Mouse (Mus musculus): ENCODE data around the gene Trim3. TPM values are rescaled to one million over a fixed set of nuclear protein-coding genes. Genes with fewer than 3 reads are reported as not detected.

Trim3 gene
- polyA plus RNA-seq, 1 experiment from 2014 or later: 14.5 TPM

GRCm38 (mm10) chr7:105602860-105603623 lies 30.3 kb downstream of the Trim3 start:
- H3K4me2 ChIP-seq (replicated peaks; ENCODE audit: low read depth): no peak overlapping the region
- TF ChIP-seq CTCF (IDR thresholded peaks at IDR 0.05; ENCODE audit: low read depth) (peak; percentile 86), EP300 (optimal IDR thresholded peaks at IDR 0.05) (no peak)
- H3K9ac ChIP-seq (ENCODE audit: low read length): no peak overlapping the region
- H3K27me3 ChIP-seq (ENCODE audit: control insufficient read depth, insufficient read depth, low read length): no peaks in the 10 kb centered on the region
- H3K9me3 ChIP-seq (ENCODE audit: control insufficient read depth, low read length): no peaks in the 10 kb centered on the region
- H3K4me1 ChIP-seq (replicated peaks; ENCODE audit: control insufficient read depth, insufficient read depth): no peaks in the 10 kb centered on the region
- 33% methylated on average over 9 of the region's 9 CpGs for WGBS
- no peak overlapping the region for H3K27ac ChIP-seq (replicated peaks)
- H3K4me3 ChIP-seq (ENCODE audit: low read depth, low read length): no peak overlapping the region
- DNase-seq (ENCODE audit: low spot score) (peak; percentile 68), ATAC-seq (ENCODE audit: low FRiP score, low TSS enrichment) (peak; percentile 77)
- no peaks in the 10 kb centered on the region for H3K36me3 ChIP-seq (ENCODE audit: control insufficient read depth, insufficient read depth, low read length)

- Histone ChIP-seq H3K4me2 (replicated peaks; ENCODE audit: low read depth) (no peak overlapping the region), H3K4me3 (ENCODE audit: low read depth, low read length) (no peak overlapping the region), H3K4me1 (replicated peaks; ENCODE audit: control insufficient read depth, insufficient read depth) (no peaks in the 10 kb centered on the region), H3K27ac (replicated peaks) (no peak overlapping the region), H3K36me3 (ENCODE audit: control insufficient read depth, insufficient read depth, low read length) (no peaks in the 10 kb centered on the region), H3K9ac (ENCODE audit: low read length) (no peak overlapping the region), H3K27me3 (ENCODE audit: control insufficient read depth, insufficient read depth, low read length) (no peaks in the 10 kb centered on the region), H3K9me3 (ENCODE audit: control insufficient read depth, low read length) (no peaks in the 10 kb centered on the region)
- no peak for DNase-seq (ENCODE audit: low spot score)
- TF ChIP-seq EP300 (optimal IDR thresholded peaks at IDR 0.05) (no peak), CTCF (IDR thresholded peaks at IDR 0.05; ENCODE audit: low read depth) (no peak)
- 34% methylated on average over 7 of the region's 7 CpGs for WGBS
- no peak for ATAC-seq (ENCODE audit: low FRiP score, low TSS enrichment)
Measured at GRCm38 (mm10) chr7:105590097-105590496, 43.3 kb downstream of the Trim3 start.

GRCm38 (mm10) chr7:105588325-105588912 lies 45.0 kb downstream of the Trim3 start:
- no peak overlapping the region for H3K27ac ChIP-seq (replicated peaks)
- no peaks in the 10 kb centered on the region for H3K4me1 ChIP-seq (replicated peaks; ENCODE audit: control insufficient read depth, insufficient read depth)
- WGBS: 49% methylated on average over 9 of the region's 9 CpGs
- no peak for ATAC-seq (ENCODE audit: low FRiP score, low TSS enrichment)
- TF ChIP-seq EP300 (optimal IDR thresholded peaks at IDR 0.05): no peak
- no peak for TF ChIP-seq CTCF (IDR thresholded peaks at IDR 0.05; ENCODE audit: low read depth)
- no peaks in the 10 kb centered on the region for H3K27me3 ChIP-seq (ENCODE audit: control insufficient read depth, insufficient read depth, low read length)
- H3K9ac ChIP-seq (ENCODE audit: low read length): no peak overlapping the region
- no peak overlapping the region for H3K4me3 ChIP-seq (ENCODE audit: low read depth, low read length)
- no peak overlapping the region for H3K4me2 ChIP-seq (replicated peaks; ENCODE audit: low read depth)
- H3K36me3 ChIP-seq (ENCODE audit: control insufficient read depth, insufficient read depth, low read length): no peaks in the 10 kb centered on the region
- DNase-seq (ENCODE audit: low spot score): no peak
- no peaks in the 10 kb centered on the region for H3K9me3 ChIP-seq (ENCODE audit: control insufficient read depth, low read length)

- Histone ChIP-seq H3K4me2 (replicated peaks; ENCODE audit: low read depth) (no peak overlapping the region), H3K27me3 (ENCODE audit: control insufficient read depth, insufficient read depth, low read length) (no peaks in the 10 kb centered on the region), H3K36me3 (ENCODE audit: control insufficient read depth, insufficient read depth, low read length) (no peaks in the 10 kb centered on the region), H3K4me3 (ENCODE audit: low read depth, low read length) (no peak overlapping the region), H3K4me1 (replicated peaks; ENCODE audit: control insufficient read depth, insufficient read depth) (no peaks in the 10 kb centered on the region), H3K9ac (ENCODE audit: low read length) (no peak overlapping the region), H3K27ac (replicated peaks) (no peak overlapping the region), H3K9me3 (ENCODE audit: control insufficient read depth, low read length) (no peaks in the 10 kb centered on the region)
- DNase-seq (ENCODE audit: low spot score): no peak
- ATAC-seq (ENCODE audit: low FRiP score, low TSS enrichment): no peak
- 69% methylated on average over 2 of the region's 2 CpGs for WGBS
- TF ChIP-seq EP300 (optimal IDR thresholded peaks at IDR 0.05) (no peak), CTCF (IDR thresholded peaks at IDR 0.05; ENCODE audit: low read depth) (no peak)
Measured at GRCm38 (mm10) chr7:105581959-105582358, 51.4 kb downstream of the Trim3 start.

- no peaks in the 10 kb centered on the region for H3K9me3 ChIP-seq (ENCODE audit: control insufficient read depth, low read length)
- peak within 1 kb of the TSS; percentile 73 for H3K4me3 ChIP-seq (ENCODE audit: low read depth, low read length)
- no peaks in the 10 kb centered on the region for H3K27me3 ChIP-seq (ENCODE audit: control insufficient read depth, insufficient read depth, low read length)
- no peaks in the 10 kb centered on the region for H3K4me1 ChIP-seq (replicated peaks; ENCODE audit: control insufficient read depth, insufficient read depth)
- DNase-seq (ENCODE audit: low spot score) (peak; percentile 76), ATAC-seq (ENCODE audit: low FRiP score, low TSS enrichment) (peak; percentile 93)
- no peak for TF ChIP-seq EP300 (optimal IDR thresholded peaks at IDR 0.05)
- peak within 1 kb of the TSS; percentile 63; the same call in 1 of the 2 replicates for H3K27ac ChIP-seq (replicated peaks)
- under 1% methylated on average over 24 of the region's 54 CpGs for WGBS
- H3K4me2 ChIP-seq (replicated peaks; ENCODE audit: low read depth): peak within 1 kb of the TSS; percentile 86
- H3K9ac ChIP-seq (ENCODE audit: low read length): peak within 1 kb of the TSS; percentile 70
- H3K36me3 ChIP-seq (ENCODE audit: control insufficient read depth, insufficient read depth, low read length): no peaks in the 10 kb centered on the region
Measured at GRCm38 (mm10) chr7:105581094-105581703, 52.2 kb downstream of the Trim3 start, which contains the start of gene Apbb1. Gene Apbb1, minus strand, starts transcription at chr7:105581653.

Data from stomach, postnatal 0 days (tissue).